Mouse (Mus musculus) lung, embryonic 15.5 days (tissue): ENCODE results near the gene Cpeb3. TPM values are rescaled to one million over a fixed set of nuclear protein-coding genes. Genes with fewer than 3 reads are reported as not detected.

ENCODE experiments used
- ATAC-seq: fragments of 200-750 bp; cut with Nextera tagmentation; 2 replicates; pipeline ENCODE4 v1.8.0; 2017; ENCODE audit warnings: moderate number of reproducible peaks, borderline replicate concordance; ENCODE audit not compliant: low FRiP score, low TSS enrichment; ENCODE audit errors: extremely low read depth
- H3K27ac ChIP-seq: fragments of 300-500 bp; sonication (generic); 2 replicates; pipeline ENCODE4 v1.5.1; 2015; ENCODE audit warnings: moderate library complexity, mild to moderate bottlenecking, inconsistent platforms
- H3K27me3 ChIP-seq: fragments of 300-500 bp; sonication (generic); 2 replicates; pipeline ENCODE4 v1.6.1; 2015; ENCODE audit warnings: inconsistent platforms
- H3K36me3 ChIP-seq: fragments of 300-500 bp; sonication (generic); 2 replicates; pipeline ENCODE4 v1.6.1; 2015; ENCODE audit warnings: inconsistent platforms
- H3K4me1 ChIP-seq: fragments of 300-500 bp; sonication (generic); 2 replicates; pipeline ENCODE4 v1.6.1; 2015; ENCODE audit warnings: inconsistent platforms
- H3K4me2 ChIP-seq: fragments of 300-500 bp; sonication (generic); 2 replicates; pipeline ENCODE4 v1.6.1; 2015; ENCODE audit warnings: inconsistent platforms, mild to moderate bottlenecking, moderate library complexity
- H3K4me3 ChIP-seq: fragments of 300-500 bp; sonication (generic); 2 replicates; pipeline ENCODE4 v1.5.1; 2015; ENCODE audit warnings: mild to moderate bottlenecking, inconsistent platforms
- H3K9ac ChIP-seq: fragments of 300-500 bp; sonication (generic); 2 replicates; pipeline ENCODE4 v1.6.1; 2015; ENCODE audit warnings: inconsistent platforms
- H3K9me3 ChIP-seq: fragments of 300-500 bp; sonication (generic); 2 replicates; pipeline ENCODE4 v1.6.1; 2016; ENCODE audit warnings: inconsistent platforms
- WGBS: fragments of 180-500 bp; shearing (Covaris S2); methylation state at CpG from one replicate; pipeline ENCODE4 v1.1.7; 2015; 5-methylcytosine and 5-hydroxymethylcytosine counted together
- polyA plus RNA-seq: library from polyadenylated mRNA; unstranded; fragments of >200 nt; fragmentation: Nextera tagmentation; extraction: Ambion mirVana; gene quantifications from 2 replicates; pipeline ENCODE4 v1.2.1, GENCODE M21; 2015

Gene Cpeb3
- polyA plus RNA-seq, 1 experiment from 2014 or later = 1.0 TPM

GRCm38 (mm10) chr19:37074726-37075125, 133.7 kb downstream of the Cpeb3 start:
- no peaks in the 10 kb centered on the region for H3K36me3 ChIP-seq

GRCm38 (mm10) chr19:37074276-37074675, 134.1 kb downstream of the Cpeb3 start:
- Histone ChIP-seq H3K4me2 (no peak overlapping the region), H3K9me3 (no peaks in the 10 kb centered on the region), H3K4me3 (no peak overlapping the region), H3K4me1 (peaks cover 9% of the 10 kb centered on the region; the same call in 1 of the 2 replicates), H3K27me3 (no peaks in the 10 kb centered on the region), H3K36me3 (no peaks in the 10 kb centered on the region), H3K9ac (no peak overlapping the region), H3K27ac (no peak overlapping the region)
- ATAC-seq = no peak
- WGBS = 98% methylated on average over 3 of the region's 3 CpGs

More at GRCm38 (mm10) chr19:37074726-37075125, 133.7 kb downstream of the Cpeb3 start:
- 52% methylated on average over 5 of the region's 5 CpGs for WGBS
- no peaks in the 10 kb centered on the region for H3K9me3 ChIP-seq
- H3K27me3 ChIP-seq = no peaks in the 10 kb centered on the region
- H3K9ac ChIP-seq = no peak overlapping the region
- ATAC-seq = no peak
- peaks cover 9% of the 10 kb centered on the region; the same call in 1 of the 2 replicates for H3K4me1 ChIP-seq
- no peak overlapping the region for H3K27ac ChIP-seq
- no peak overlapping the region for H3K4me2 ChIP-seq
- H3K4me3 ChIP-seq = no peak overlapping the region

GRCm38 (mm10) chr19:37072871-37073629, 135.4 kb downstream of the Cpeb3 start:
- Histone ChIP-seq H3K36me3 (no peaks in the 10 kb centered on the region), H3K9me3 (no peaks in the 10 kb centered on the region), H3K4me2 (no peak overlapping the region), H3K4me3 (no peak overlapping the region), H3K9ac (no peak overlapping the region), H3K4me1 (peaks cover 9% of the 10 kb centered on the region; the same call in 1 of the 2 replicates), H3K27ac (no peak overlapping the region), H3K27me3 (no peaks in the 10 kb centered on the region)
- 37% methylated on average over 5 of the region's 5 CpGs for WGBS
- no peak for ATAC-seq

GRCm38 (mm10) chr19:37069243-37069642, 139.2 kb downstream of the Cpeb3 start:
- no peaks in the 10 kb centered on the region for H3K27me3 ChIP-seq
- no peak overlapping the region for H3K9ac ChIP-seq
- H3K4me3 ChIP-seq = no peak overlapping the region
- no peaks in the 10 kb centered on the region for H3K4me1 ChIP-seq
- H3K4me2 ChIP-seq = no peak overlapping the region
- ATAC-seq = no peak
- no peak overlapping the region for H3K27ac ChIP-seq
- 85% methylated on average over 4 of the region's 4 CpGs for WGBS
- no peaks in the 10 kb centered on the region for H3K36me3 ChIP-seq
- H3K9me3 ChIP-seq = no peaks in the 10 kb centered on the region

GRCm38 (mm10) chr19:37060078-37060477, 148.3 kb downstream of the Cpeb3 start:
- Histone ChIP-seq H3K9me3 (no peaks in the 10 kb centered on the region), H3K4me2 (no peak overlapping the region), H3K9ac (no peak overlapping the region), H3K27ac (no peak overlapping the region), H3K4me3 (no peak overlapping the region), H3K27me3 (no peaks in the 10 kb centered on the region), H3K36me3 (no peaks in the 10 kb centered on the region), H3K4me1 (no peaks in the 10 kb centered on the region)
- ATAC-seq = no peak
- 60% methylated on average over 4 of the region's 4 CpGs for WGBS

- Histone ChIP-seq H3K4me1 (no peaks in the 10 kb centered on the region), H3K9ac (no peak overlapping the region), H3K27me3 (no peaks in the 10 kb centered on the region), H3K4me2 (no peak overlapping the region), H3K27ac (no peak overlapping the region), H3K9me3 (no peaks in the 10 kb centered on the region), H3K36me3 (no peaks in the 10 kb centered on the region), H3K4me3 (no peak overlapping the region)
- 33% methylated on average over 2 of the region's 2 CpGs for WGBS
- ATAC-seq = no peak
These were observed 148.8 kb downstream of the Cpeb3 start for GRCm38 (mm10) chr19:37059623-37060022.

GRCm38 (mm10) chr19:37057161-37057905, 151.1 kb downstream of the Cpeb3 start:
- Histone ChIP-seq H3K27me3 (no peaks in the 10 kb centered on the region), H3K4me1 (no peaks in the 10 kb centered on the region), H3K4me3 (no peak overlapping the region), H3K4me2 (no peak overlapping the region), H3K9me3 (no peaks in the 10 kb centered on the region), H3K27ac (no peak overlapping the region), H3K9ac (no peak overlapping the region), H3K36me3 (no peaks in the 10 kb centered on the region)
- WGBS = 79% methylated on average over 8 of the region's 8 CpGs
- no peak for ATAC-seq

- H3K9me3 ChIP-seq = no peaks in the 10 kb centered on the region
- H3K4me3 ChIP-seq = no peak overlapping the region
These were observed 152.3 kb downstream of the Cpeb3 start for GRCm38 (mm10) chr19:37055976-37056556.

GRCm38 (mm10) chr19:37050643-37051345, 157.6 kb downstream of the Cpeb3 start:
- no peaks in the 10 kb centered on the region for H3K4me1 ChIP-seq
- ATAC-seq = no peak
- H3K9ac ChIP-seq = no peak overlapping the region
- H3K27ac ChIP-seq = no peak overlapping the region
- H3K9me3 ChIP-seq = no peaks in the 10 kb centered on the region
- H3K27me3 ChIP-seq = no peaks in the 10 kb centered on the region
- no peak overlapping the region for H3K4me3 ChIP-seq
- 61% methylated on average over 4 of the region's 4 CpGs for WGBS
- no peaks in the 10 kb centered on the region for H3K36me3 ChIP-seq
- H3K4me2 ChIP-seq = no peak overlapping the region

More at GRCm38 (mm10) chr19:37055976-37056556, 152.3 kb downstream of the Cpeb3 start:
- ATAC-seq = no peak
- no peak overlapping the region for H3K27ac ChIP-seq
- H3K4me1 ChIP-seq = no peaks in the 10 kb centered on the region
- H3K36me3 ChIP-seq = no peaks in the 10 kb centered on the region
- H3K27me3 ChIP-seq = no peaks in the 10 kb centered on the region
- H3K4me2 ChIP-seq = no peak overlapping the region
- no peak overlapping the region for H3K9ac ChIP-seq
- WGBS = 71% methylated on average over 4 of the region's 4 CpGs

- Histone ChIP-seq H3K27ac (no peak overlapping the region), H3K27me3 (no peaks in the 10 kb centered on the region), H3K4me1 (no peaks in the 10 kb centered on the region), H3K4me2 (no peak overlapping the region), H3K4me3 (no peak overlapping the region), H3K9me3 (no peaks in the 10 kb centered on the region), H3K36me3 (no peaks in the 10 kb centered on the region), H3K9ac (no peak overlapping the region)
- 85% methylated on average over 6 of the region's 6 CpGs for WGBS
- ATAC-seq = no peak
These were observed 159.9 kb downstream of the Cpeb3 start for GRCm38 (mm10) chr19:37048507-37048906.

GRCm38 (mm10) chr19:37044431-37044830, 164.0 kb downstream of the Cpeb3 start:
- Histone ChIP-seq H3K9ac (no peak overlapping the region), H3K4me1 (no peaks in the 10 kb centered on the region), H3K27me3 (no peaks in the 10 kb centered on the region), H3K27ac (no peak overlapping the region), H3K36me3 (no peaks in the 10 kb centered on the region), H3K4me2 (no peak overlapping the region), H3K4me3 (no peak overlapping the region), H3K9me3 (no peaks in the 10 kb centered on the region)
- 41% methylated on average over 10 of the region's 10 CpGs for WGBS
- ATAC-seq = no peak
